Mouse (Mus musculus) c-Kit-positive CD71-positive TER-119-positive erythroid progenitor cells, embryonic 14.5 days (primary cell): ENCODE measurements around the gene Rgl1.
"Not testable (repeated sequence)": the region's sequence is repeated elsewhere in the genome, so short reads cannot be mapped to it uniquely, and the experiment has no call there.

ENCODE experiments used
- DNase-seq: peaks from one replicate; pipeline ENCODE4 v3.0.0-alpha.2; 2013; ENCODE audit warnings: low spot score

Gene Rgl1

DNA sequence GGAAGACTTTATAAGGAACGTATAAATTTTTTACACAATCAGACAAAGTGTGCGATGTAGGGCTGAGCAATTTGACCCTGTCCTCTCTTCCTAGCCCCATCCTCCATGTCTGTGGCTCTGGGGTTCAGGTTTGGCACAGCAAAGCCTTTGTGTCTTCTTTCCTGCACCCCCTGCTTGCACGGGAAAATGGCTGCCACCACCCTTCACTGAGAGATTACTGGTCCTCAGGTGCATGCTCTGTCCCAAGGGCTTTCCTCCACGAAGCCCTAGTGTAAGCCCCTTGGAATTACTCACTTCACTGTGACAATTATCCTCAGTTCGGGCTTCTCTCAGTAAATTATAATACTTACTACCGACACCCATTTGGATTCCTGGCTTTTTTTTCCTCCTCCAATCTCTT, 109.5 kb downstream of the Rgl1 start:
- DNase-seq: no peak

DNA sequence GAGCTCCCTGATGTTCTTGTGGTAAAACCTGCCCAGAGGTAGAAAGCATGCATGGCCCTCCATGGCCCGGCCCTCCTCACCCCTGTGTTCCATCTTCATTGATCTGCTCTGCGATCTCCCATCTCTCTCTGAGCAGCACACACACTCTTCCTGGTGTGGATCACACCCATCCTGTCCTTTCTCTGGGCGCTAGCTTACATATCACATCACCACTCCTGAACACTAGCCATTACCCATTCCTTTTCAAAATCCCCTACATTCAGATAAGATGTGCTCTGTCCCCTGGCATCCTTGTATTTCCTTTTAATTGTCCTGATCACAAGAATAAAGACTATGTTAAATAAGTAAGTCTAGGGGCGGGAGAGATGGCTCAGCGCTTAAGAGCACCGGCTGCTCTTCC, 111.3 kb downstream of the Rgl1 start:
- no peak for DNase-seq

DNA sequence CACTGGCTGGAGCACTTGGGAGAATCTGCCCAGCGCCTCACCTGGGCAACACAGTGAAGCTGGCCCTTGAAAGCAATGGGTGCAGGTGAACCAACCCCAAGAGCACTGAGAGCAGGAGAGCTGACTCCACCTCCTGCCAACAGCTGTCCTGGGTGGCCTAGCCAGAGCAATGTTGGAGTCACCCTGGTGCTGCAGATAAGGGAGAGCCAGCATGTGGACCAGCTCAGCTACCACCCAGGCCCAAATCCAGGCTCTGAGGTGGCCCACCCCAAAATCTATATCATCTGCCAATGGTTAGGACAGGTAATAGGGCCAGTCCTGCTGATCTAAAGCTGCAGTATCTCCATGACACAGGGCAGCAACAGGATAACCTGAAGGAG, 114.7 kb downstream of the Rgl1 start:
- DNase-seq: no peak

DNA sequence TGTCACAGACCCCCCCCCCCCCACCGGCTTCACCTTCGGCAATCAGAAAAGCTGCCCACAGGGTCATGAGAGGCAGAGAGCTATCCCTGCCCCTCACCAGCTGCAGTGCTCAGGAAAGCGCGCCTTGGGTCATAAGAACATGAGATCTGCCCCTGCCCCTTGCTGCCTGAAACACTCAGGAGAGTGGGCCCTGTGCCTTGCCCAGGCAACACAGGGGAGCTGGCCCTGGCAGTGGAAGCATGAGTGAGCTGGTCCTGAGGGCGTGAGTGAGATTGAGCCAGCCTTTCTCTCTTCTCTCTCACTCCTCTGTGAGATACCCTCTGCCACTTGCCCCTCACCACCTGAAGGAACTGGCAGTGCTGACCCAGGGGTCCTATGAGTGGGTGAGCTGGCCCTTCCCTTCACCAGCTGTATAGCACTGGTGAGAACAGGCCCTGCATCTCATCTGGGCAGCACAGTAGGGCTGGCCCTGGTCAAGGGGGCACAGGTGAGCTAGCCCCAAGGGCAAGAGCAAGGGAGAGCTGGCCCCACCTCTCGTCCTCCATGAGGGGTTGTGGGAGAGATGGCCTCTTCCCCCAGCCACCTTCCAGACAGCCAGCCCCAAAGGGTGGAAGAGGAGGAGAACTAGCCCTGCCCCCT, 115.2 kb downstream of the Rgl1 start:
- DNase-seq: no peak

DNA sequence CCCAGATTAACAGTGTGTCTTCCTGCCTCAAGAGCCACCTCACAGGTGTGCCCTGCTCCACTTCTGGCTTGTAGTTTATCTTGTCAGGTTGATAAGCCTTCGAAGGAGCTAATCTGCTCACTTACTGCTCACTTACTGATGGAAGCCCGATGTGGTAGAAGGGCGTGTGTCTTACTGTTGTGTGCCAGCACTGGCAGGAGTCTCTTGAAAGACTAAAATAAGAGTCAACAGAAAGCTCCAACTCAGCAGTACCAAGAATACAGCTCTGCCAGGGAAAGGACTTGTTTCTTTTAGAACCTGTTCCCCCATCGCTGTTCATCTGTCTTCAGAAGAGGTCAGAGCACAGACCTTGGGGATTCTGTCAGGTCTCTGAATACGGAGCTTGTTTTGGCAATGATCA, 118.1 kb downstream of the Rgl1 start:
- DNase-seq: no peak

DNA sequence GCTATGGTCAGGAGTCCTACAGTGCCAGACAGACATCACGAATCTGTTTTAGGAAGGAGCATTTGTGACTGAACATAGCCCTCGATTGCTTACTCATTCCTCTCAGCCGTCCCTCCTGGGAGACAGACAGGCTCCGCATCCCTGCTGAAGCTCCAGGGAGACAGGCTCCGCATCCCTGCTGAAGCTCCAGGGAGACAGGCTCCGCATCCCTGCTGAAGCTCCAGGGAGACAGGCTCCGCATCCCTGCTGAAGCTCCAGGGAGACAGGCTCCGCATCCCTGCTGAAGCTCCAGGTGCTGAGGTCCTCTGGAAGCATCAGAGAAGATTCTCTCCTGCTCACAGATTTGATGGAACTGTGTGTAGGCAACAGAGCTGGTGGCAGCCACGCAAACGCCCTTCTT, 123.9 kb downstream of the Rgl1 start:
- DNase-seq: not testable (repeated sequence)

DNA sequence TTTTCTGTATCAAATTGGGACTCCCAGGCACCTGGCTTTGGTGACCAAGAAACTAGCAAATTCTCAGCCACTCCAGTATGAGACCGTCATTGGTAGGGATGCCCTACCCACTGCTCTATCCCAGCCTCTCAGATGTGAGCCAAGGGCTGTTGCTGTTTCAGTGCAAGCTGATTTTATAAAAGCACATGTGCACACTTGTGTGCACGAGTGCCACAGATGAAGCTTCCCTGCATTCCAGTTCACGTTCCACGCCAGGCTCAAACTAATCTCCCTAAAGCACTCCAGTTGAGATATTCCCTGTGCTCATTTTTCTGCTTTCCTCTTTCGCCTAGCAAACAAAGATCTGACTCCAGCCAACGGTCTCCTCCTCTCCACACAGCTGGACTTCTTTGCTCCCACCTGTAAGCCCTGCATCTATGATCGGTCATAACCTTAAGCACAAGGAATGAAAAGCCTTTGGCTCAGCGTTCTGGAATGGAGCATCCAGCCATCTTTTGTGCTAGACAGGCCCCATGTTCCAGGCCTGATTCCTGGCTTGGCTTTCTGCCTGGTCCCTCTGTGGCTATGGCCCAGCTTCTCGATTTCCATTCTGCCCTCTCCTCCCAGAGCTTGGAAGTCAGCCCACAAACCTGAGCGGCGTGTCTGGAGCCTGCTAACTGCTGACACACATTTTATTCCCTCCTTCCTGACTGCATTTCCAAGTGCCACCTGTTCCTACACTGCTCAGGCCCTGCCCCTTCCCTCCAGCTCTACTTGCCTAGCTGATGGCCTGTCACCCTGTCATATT, 125.8 kb downstream of the Rgl1 start:
- no peak for DNase-seq

DNA sequence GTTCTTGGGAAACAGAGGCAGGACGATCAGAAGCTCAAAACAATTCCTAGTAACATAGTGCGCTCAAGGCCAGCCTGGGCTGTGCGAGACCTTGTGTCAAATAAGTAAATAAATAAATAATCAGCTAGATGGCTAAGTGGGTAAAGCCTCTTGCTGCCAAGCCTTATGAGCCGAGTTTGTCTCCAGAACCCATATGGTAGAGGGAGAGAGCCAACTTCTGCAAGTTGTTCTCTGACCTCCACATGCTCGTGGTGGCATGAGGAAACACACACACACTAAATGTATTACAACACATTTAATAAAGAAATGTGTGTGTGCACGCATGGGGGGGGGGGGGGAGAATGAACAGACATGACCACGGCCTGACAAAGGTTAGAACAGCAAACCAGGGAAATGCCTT, 126.8 kb downstream of the Rgl1 start:
- no peak for DNase-seq

DNA sequence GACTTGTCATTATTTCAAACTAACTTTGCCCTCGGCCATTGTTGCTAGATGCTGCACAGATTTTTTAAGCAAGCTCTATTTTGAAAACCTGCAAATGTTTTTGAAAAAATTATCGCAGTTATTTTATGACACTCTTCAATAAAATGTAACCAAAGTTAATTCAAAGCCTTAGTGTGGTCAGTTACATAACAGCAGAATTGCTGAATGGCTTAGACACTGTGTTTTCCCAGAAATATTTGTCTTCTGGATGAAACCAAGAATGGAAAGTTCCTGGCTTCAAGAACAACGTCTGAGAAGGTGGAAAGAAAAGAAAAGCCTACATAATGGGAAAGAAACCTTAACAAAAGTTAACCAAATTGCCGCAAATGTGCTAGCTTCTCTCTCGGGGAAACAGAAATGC, 131.5 kb downstream of the Rgl1 start:
- no peak for DNase-seq

DNA sequence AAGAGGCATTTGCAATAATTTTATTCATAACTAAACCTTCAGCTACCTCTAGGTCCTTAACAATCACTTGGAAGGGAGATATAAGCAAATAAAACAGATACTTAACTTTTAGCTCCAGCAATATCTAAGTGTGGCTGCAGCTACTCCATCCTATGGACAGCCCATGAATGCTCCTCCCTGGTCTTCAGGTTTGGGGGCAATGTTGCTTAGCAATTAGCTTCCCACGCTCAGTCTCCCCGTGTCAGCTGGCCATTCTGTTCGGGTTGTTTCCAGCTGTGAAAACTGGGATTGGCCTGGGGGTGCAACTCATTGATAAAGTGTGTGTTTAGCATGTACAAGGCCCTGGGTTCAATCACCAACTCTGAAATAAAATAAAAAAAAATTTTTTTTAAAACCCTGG, 136.4 kb downstream of the Rgl1 start:
- DNase-seq: no peak

DNA sequence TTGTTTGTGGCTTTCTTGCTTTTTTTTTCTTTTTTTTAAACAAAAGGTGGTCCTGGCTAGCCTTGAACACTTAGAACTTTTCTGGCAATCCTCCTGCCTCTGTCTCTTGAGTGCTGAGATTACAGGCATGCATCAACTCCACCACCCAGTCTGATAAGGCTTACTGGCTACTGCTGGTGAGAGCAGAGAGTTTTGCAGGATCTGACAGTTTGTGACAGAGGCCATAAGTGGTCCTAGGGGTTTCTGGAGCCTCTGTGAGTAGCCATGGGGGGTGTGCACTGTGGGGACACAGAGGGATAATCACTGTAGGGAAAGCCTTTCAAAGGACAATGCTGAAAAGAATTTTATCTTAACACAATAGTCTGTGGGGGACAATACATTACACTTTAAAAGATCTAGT, 140.5 kb downstream of the Rgl1 start:
- DNase-seq: no peak

DNA sequence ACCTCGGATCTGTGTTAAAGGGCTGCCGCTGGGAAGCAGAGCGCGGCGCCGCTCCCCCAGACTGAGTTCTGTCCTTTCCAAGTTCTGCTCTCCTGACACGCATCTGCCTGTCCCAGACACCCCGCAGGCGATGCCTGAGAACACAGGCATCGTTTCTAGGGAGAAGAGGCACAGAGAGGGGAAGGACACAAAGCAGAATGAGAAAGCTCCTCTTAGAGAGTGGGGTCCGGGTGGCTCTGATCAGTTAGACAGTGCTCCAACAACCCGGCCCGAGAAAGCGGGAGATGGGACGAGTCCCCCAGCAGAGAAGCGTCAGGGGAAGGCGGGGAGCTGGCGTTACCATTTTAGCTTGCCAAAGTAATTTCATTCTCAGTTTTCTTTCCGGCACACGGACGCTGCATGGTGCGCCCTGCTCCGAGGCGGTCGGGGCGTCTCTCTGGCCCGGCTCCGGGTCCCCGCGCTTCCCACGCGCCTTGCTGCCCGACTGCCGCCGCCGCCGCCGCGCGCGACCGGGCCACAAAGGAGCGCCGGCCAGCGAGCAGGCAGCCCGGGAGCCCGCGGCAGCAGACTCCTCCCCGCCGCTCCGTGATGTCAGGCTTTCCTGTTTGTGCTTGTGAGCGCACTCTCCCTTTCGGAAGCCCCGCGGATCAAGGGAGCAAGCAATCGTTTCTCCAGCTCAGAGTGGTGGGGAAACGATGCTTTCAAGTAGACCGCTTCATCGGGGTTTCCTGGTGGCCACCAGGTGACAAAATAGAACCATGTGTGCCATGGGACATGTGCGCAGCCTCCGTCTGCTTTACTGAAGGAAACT, 141.3 kb downstream of the Rgl1 start:
- no peak for DNase-seq

DNA sequence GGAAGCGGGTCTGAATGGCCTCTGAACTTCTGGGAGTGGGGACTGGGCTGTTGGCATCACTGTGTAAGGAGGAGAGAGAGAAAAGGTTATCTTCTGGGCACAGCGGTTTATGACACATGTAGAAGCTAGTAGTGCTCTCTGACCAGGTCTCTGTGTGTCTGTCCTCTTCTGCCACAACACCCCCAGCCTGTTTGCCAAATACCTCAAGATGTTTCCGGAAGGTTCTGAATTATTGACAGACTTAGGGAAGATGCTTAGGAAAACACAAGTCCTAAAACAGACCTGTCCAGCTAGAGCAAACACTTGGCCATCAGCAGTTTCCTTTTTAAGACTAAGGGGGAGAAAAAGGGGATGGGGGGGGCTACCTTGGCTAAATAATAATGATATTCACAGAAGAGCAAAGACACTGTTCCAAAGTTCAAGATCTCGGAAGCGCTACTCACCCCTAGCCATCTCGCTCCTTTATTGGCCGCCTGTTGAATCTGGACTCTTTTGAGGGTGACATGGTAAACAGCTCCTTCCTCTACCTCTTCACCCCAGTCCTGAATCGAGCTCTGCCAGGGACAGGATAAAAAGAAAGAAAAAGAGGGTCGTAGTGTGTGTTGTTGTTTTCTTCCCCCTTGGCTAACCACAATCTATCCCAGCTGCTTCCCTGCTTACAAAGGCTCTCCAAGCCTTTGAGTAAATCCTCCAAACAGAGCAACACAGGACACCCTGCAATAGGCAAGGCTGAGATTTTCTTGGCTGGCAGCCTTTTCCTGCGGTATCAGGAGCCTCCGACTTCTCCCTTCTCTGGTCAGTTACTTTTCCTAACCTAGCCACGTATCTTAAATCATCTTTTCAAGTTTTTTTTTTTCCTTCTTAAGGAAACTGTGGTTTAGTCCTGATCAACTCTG, 142.5 kb downstream of the Rgl1 start:
- no peak for DNase-seq

DNA sequence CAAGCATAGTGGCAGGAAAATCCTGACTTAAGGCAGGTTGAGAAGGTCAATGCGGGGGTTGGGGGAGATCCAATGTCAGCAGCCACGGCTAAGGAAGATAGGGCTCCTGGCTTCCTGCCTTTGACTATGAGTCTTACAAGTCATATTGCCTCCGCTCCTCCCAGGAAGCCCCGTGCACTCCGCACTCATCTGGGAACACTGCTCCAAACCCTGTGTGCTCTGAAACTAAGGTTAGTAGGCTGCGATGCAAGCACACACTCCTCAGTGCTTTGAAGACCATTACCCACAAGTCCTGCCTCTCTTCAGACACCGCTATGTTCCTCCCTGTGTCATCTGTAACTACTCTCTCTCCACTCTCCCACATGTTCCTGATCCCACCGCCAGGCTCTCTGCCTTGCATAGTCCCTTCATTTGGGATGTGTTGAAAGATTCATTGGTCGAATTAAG, 143.4 kb downstream of the Rgl1 start:
- DNase-seq: no peak

DNA sequence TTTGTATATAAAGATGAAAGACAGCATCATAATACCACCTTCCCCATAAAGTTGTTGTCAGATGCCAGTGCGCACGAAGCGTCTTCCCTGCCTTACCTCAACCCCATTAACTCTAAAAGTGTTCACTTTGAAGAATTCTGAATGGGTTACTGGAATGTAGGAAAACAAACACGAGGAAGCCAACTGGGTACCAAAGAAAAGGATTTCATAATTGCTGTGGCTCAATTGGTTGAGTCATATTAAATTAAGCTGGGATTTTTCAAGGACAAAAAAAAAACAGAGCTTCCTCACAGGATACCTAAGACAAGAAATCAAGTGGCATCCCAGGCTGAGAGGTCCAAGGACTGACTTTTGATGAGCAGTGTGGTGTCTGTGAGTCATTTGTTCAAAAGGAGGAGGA, 144.5 kb downstream of the Rgl1 start:
- no peak for DNase-seq

DNA sequence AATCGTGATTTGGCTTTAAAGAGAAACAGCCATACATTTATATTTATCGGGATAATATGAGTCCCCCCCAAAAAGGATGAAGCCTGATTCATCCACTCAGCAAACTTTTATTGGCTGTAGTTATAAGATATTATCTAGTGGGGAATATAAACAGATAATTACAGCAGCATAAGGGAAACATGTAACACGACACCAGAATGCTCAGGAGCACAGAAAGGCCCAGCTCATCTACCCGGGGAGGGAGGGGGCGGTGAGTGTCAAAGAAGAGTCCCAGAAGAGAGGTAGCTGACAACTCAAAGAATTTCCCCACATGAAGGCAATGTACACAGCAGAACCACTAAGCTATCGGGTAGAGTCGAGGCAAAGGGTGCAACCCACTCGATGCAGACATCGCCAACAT, 146.8 kb downstream of the Rgl1 start:
- DNase-seq: no peak

DNA sequence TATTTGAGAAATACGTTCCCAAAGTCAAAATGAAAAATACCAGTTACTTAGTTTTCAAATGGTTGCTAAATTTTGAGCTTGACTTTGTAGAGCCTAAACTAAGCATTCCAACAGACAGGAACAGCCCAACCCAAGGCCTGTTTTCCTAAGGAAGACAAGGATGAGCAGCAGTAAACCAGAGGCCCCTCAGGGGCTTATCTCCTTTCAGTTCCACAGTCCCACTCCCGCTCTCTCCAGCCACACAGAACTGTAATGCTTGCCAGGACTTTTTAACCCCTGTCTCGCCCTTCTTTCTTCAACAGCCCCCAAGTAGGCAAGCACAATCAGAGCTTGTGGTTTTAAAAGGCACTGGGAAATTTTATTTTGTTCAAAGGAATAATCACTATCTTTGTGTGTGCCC, 147.3 kb downstream of the Rgl1 start:
- DNase-seq: no peak

DNA sequence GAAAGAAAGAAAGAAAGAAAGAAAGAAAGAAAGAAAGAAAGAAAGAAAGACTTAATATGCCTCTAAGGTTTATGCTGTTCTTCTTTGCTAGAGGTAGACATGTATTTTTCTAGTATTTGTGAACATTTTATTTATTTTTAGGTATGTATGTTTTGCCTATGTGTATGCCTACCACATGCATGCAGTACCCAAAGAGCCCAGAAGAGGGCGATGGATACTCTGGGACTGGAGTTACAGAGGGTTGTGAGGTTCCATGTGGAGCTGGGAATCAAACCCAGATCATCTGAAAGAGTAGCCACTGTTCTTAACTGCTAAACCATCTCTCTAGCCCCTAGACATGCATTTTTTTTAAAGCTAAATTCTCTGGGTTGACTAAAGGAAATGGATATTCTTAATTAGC, 147.8 kb downstream of the Rgl1 start:
- DNase-seq: no peak

DNA sequence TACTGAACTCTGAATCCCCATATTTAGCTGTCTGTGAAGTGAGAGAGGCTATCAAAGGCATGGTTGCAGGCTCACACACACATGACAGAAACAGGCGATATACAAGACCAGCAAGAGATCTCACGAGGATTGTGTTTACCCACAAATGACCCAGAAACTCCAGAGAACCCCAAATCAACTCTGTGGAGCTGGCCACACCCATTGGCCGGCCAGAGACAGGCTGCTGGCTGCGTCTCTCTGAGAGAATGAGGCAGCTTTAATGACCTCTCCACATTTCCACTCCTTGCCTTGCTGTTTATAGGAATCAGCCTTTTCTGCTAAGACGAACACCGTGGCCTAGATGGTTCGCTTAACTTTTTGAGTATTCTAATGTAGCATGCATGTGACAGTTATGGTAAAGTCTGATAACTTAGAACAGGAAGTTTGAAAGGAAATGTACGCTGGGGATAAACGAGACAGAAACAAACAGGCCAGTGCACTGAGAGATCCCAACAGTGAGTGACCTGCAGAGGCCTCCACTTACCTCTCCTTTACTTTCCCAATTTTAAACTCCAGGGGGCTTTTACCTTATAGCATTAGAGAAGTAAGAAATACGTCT, 148.3 kb downstream of the Rgl1 start:
- no peak for DNase-seq

DNA sequence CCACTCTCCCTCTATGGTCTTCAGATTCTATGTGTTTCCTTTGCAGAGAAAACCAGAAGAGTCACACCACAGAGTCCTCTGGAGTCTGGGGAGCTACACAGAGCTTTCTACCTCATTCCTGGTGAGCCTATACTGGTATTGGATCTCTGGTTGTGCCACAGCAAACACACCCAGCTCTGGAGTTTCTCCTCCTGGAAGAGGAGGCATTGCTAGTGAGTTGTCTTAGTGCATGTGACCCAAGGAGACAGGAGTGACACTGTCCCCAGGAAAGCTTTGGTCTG, 149.4 kb downstream of the Rgl1 start:
- no peak for DNase-seq

DNA sequence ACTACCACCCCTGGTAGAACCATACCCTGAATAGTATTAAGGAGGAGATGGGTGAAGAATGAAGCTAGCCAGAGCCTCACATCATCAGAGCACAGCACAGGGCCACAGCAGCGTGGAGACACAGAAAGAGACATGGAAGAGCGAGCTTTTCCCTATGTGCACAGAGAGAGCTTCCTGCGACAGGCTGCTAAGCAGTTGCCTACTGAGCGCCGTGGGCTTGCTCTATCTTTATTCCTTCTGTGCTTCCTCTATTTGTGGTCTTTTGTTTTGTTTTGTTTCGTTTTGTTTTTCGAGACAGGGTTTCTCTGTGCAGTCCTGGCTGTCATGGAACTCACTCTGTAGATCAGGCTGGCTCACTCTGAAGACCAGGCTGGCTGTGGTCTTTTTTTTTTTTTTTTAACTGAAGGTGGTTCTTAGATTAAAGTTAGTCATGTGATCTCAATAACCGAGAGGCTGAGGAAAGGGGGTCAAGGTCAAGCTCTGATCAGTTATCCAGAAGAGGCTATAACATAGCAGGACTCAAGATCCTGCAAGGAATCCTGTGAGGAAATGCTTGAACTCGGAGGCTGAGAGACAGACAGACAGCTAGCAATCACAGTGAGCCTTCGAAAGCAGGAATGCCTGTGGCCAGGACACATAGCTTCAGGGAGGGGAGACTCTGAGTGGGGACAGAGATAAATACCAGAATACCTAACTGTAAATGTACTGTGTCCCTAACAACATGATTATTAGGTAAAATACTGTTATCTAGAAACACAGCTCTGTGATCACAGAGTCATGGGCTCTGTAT, 150.0 kb downstream of the Rgl1 start:
- no peak for DNase-seq
